24 mouse cellular contexts compared by ENCODE assay signal in genomic region chr8:43931727-43932126, GRCm38 (mm10).
DNase-seq lines count a peak whose midpoint lies in the region; ATAC-seq and TF ChIP-seq lines count a peak whose summit lies in the region.
"Had no signal": no experiment of that assay in that cellular context is flagged by ENCODE, and none has a peak within 500 bp of the region (broad histone marks: within the 10 kb centered on the region; RNA-seq: fewer than 3 reads in every experiment).

No protein-coding gene starts in this region.

- no peak overlapping the region for H3K4me2 ChIP-seq in hindbrain, postnatal 0 days (ENCODE audit: low read depth, low read length)
- no peak overlapping the region for H3K4me2 ChIP-seq in hindbrain, embryonic 13.5 days
- H3K4me2 ChIP-seq in lung, postnatal 0 days (replicated peaks; ENCODE audit: low read depth, low read length): no peak overlapping the region
- no peak overlapping the region for H3K4me2 ChIP-seq in forebrain, embryonic 13.5 days
- H3K4me2 ChIP-seq: hindbrain, embryonic 15.5 days; intestine, embryonic 15.5 days; limb, embryonic 12.5 days; liver, embryonic 11.5 days had no signal

- no peaks in the 10 kb centered on the region for H3K9me3 ChIP-seq in hindbrain, postnatal 0 days (ENCODE audit: low read length)
- H3K9me3 ChIP-seq in hindbrain, embryonic 13.5 days: no peaks in the 10 kb centered on the region
- H3K9me3 ChIP-seq in lung, postnatal 0 days (ENCODE audit: low read length): no peaks in the 10 kb centered on the region
- no peaks in the 10 kb centered on the region for H3K9me3 ChIP-seq in ES-E14 (ENCODE audit: control insufficient read depth, insufficient read depth, low read depth, low read length)
- H3K9me3 ChIP-seq in forebrain, embryonic 13.5 days (replicated peaks): no peaks in the 10 kb centered on the region
- H3K9me3 ChIP-seq: forebrain, embryonic 10.5 days; hindbrain, embryonic 15.5 days; intestine, embryonic 15.5 days; limb, embryonic 12.5 days; megakaryocyte, embryonic 14.5 days had no signal

- H3K4me1 ChIP-seq in hindbrain, postnatal 0 days (ENCODE audit: insufficient read depth, low read length): no peaks in the 10 kb centered on the region
- no peaks in the 10 kb centered on the region for H3K4me1 ChIP-seq in hindbrain, embryonic 13.5 days (replicated peaks)
- H3K4me1 ChIP-seq in lung, postnatal 0 days (ENCODE audit: insufficient read depth, low read depth, low read length): no peaks in the 10 kb centered on the region
- no peaks in the 10 kb centered on the region for H3K4me1 ChIP-seq in ES-E14 (ENCODE audit: control insufficient read depth in 2 of 2, insufficient read depth in 2 of 2, low read length in 2 of 2, poor library complexity in 1 of 2)
- H3K4me1 ChIP-seq in forebrain, embryonic 13.5 days: no peaks in the 10 kb centered on the region
- H3K4me1 ChIP-seq: forebrain, embryonic 10.5 days; hindbrain, embryonic 15.5 days; intestine, embryonic 15.5 days; limb, embryonic 12.5 days; megakaryocyte, embryonic 14.5 days had no signal

- TF ChIP-seq CTCF in hindbrain, postnatal 0 days (IDR thresholded peaks at IDR 0.05; ENCODE audit: low read depth): peak; percentile 36
- TF ChIP-seq CTCF in lung, postnatal 0 days (IDR thresholded peaks at IDR 0.05): peak; percentile 34; the same call in 1 of the 2 replicates

- H3K4me3 ChIP-seq in hindbrain, postnatal 0 days (ENCODE audit: low read length): no peak overlapping the region
- no peak overlapping the region for H3K4me3 ChIP-seq in hindbrain, embryonic 13.5 days
- H3K4me3 ChIP-seq in lung, postnatal 0 days (ENCODE audit: low read depth, low read length): no peak overlapping the region
- no peak overlapping the region for H3K4me3 ChIP-seq in ES-E14 (ENCODE audit: insufficient read depth in 1 of 2, low read depth in 1 of 2, low read length in 2 of 2, poor library complexity in 1 of 2, severe bottlenecking in 1 of 2)
- H3K4me3 ChIP-seq in forebrain, embryonic 13.5 days: no peak overlapping the region
- H3K4me3 ChIP-seq: forebrain, embryonic 10.5 days; gastrocnemius, adult 2 months; hindbrain, embryonic 15.5 days; intestine, embryonic 15.5 days; limb, embryonic 12.5 days; megakaryocyte, embryonic 14.5 days had no signal

- no peak overlapping the region for H3K27ac ChIP-seq in hindbrain, postnatal 0 days
- no peak overlapping the region for H3K27ac ChIP-seq in hindbrain, embryonic 13.5 days
- H3K27ac ChIP-seq in lung, postnatal 0 days (ENCODE audit: low read length): no peak overlapping the region
- H3K27ac ChIP-seq in ES-E14 (ENCODE audit: insufficient read depth, low read depth, low read length, poor library complexity, severe bottlenecking): no peak overlapping the region
- no peak overlapping the region for H3K27ac ChIP-seq in forebrain, embryonic 13.5 days
- H3K27ac ChIP-seq: forebrain, embryonic 10.5 days; gastrocnemius, adult 2 months; hindbrain, embryonic 15.5 days; intestine, embryonic 15.5 days; limb, embryonic 12.5 days had no signal

- no peak overlapping the region for H3K9ac ChIP-seq in hindbrain, postnatal 0 days (replicated peaks; ENCODE audit: low read length)
- no peak overlapping the region for H3K9ac ChIP-seq in hindbrain, embryonic 13.5 days
- no peak overlapping the region for H3K9ac ChIP-seq in lung, postnatal 0 days (replicated peaks; ENCODE audit: low read depth)
- H3K9ac ChIP-seq in ES-E14 (ENCODE audit: insufficient read depth, low read depth, low read length, poor library complexity, severe bottlenecking): no peak overlapping the region
- no peak overlapping the region for H3K9ac ChIP-seq in forebrain, embryonic 13.5 days
- H3K9ac ChIP-seq: forebrain, postnatal 0 days; hindbrain, embryonic 15.5 days; intestine, embryonic 15.5 days; limb, embryonic 12.5 days; liver, postnatal 0 days had no signal

- no peaks in the 10 kb centered on the region for H3K36me3 ChIP-seq in hindbrain, postnatal 0 days (ENCODE audit: insufficient read depth, low read length)
- H3K36me3 ChIP-seq in hindbrain, embryonic 13.5 days: no peaks in the 10 kb centered on the region
- H3K36me3 ChIP-seq in lung, postnatal 0 days (ENCODE audit: insufficient read depth, low read length): no peaks in the 10 kb centered on the region
- no peaks in the 10 kb centered on the region for H3K36me3 ChIP-seq in ES-E14 (ENCODE audit: control insufficient read depth, insufficient read depth, low read length, poor library complexity, severe bottlenecking)
- no peaks in the 10 kb centered on the region for H3K36me3 ChIP-seq in forebrain, embryonic 13.5 days (ENCODE audit: poor library complexity, severe bottlenecking)
- H3K36me3 ChIP-seq: forebrain, embryonic 10.5 days; hindbrain, embryonic 15.5 days; intestine, embryonic 15.5 days; limb, embryonic 12.5 days had no signal

- no peaks in the 10 kb centered on the region for H3K27me3 ChIP-seq in hindbrain, postnatal 0 days (ENCODE audit: insufficient read depth, low read length)
- no peaks in the 10 kb centered on the region for H3K27me3 ChIP-seq in hindbrain, embryonic 13.5 days
- no peaks in the 10 kb centered on the region for H3K27me3 ChIP-seq in lung, postnatal 0 days (replicated peaks; ENCODE audit: insufficient read depth, low read length)
- no peaks in the 10 kb centered on the region for H3K27me3 ChIP-seq in forebrain, embryonic 13.5 days
- H3K27me3 ChIP-seq: hindbrain, embryonic 15.5 days; intestine, embryonic 15.5 days; limb, embryonic 12.5 days; megakaryocyte, embryonic 14.5 days had no signal

- no peak for TF ChIP-seq EP300 in lung, postnatal 0 days (IDR thresholded peaks at IDR 0.05)

- no peak for ATAC-seq in hindbrain, postnatal 0 days
- ATAC-seq in hindbrain, embryonic 13.5 days (ENCODE audit: low FRiP score): no peak
- no peak for ATAC-seq in lung, postnatal 0 days
- ATAC-seq in forebrain, embryonic 13.5 days: no peak
- ATAC-seq: forebrain, postnatal 0 days; intestine, embryonic 15.5 days; liver, postnatal 0 days; midbrain, embryonic 16.5 days had no signal

- DNase-seq in hindbrain, postnatal 0 days (ENCODE audit: low spot score): no peak
- no peak for DNase-seq in lung, postnatal 0 days (ENCODE audit: low spot score)
- DNase-seq in lung, postnatal 14 days: no peak
- peak; percentile 3 for DNase-seq in ES-E14 (ENCODE audit: low read depth, low spot score)
- peak; percentile 5 for DNase-seq in brain, adult 2 months (ENCODE audit: low read depth, low spot score)
- DNase-seq in frontal cortex, postnatal 36 days (ENCODE audit: low spot score in 2 of 2): no peak
- DNase-seq: adrenal gland, adult 2 months; cerebellum, adult 18-20 months; cerebellum, postnatal 14 days; forebrain, postnatal 0 days; gastrocnemius, adult 2 months; heart, postnatal 4 days; kidney, postnatal 4 days; liver, postnatal 0 days; lung, postnatal 36 days had no signal

- in situ Hi-C loops in ES-E14 (cut with MboI; ENCODE audit: low sequenced_read_pairs in 2 of 2, unreplicated experiment in 2 of 2): no loop called here

TF ChIP-seq in ES-E14, 5 proteins besides CTCF, POLR2A, EP300 and RAD21:
- no peak for TF ChIP-seq HCFC1 (IDR thresholded peaks at IDR 0.05; ENCODE audit: borderline replicate concordance, insufficient read depth, low read length)
- no peak for TF ChIP-seq ZC3H11A (IDR thresholded peaks at IDR 0.05; ENCODE audit: borderline replicate concordance, low read depth, low read length)
- TF ChIP-seq ZNF384 (IDR thresholded peaks at IDR 0.05; ENCODE audit: low read depth, low read length): no peak
- TF ChIP-seq CHD2 (IDR thresholded peaks at IDR 0.05; ENCODE audit: low read depth, low read length): no peak
- no peak for TF ChIP-seq MAFK (IDR thresholded peaks at IDR 0.05; ENCODE audit: insufficient read depth, low read depth, low read length)

Comparison
In these comparisons a context has a peak if more than half of its experiments do, and no peak if none do; other contexts are left out.
1. DNase-seq: peak in ES-E14 (single experiment) and brain, adult 2 months (single experiment); none in hindbrain, postnatal 0 days (single experiment), lung, postnatal 0 days (single experiment), lung, postnatal 14 days (single experiment) and frontal cortex, postnatal 36 days (0 of 2).